Mouse (Mus musculus): Measurements from ENCODE around the gene Trib2.

The Trib2 gene

DNA sequence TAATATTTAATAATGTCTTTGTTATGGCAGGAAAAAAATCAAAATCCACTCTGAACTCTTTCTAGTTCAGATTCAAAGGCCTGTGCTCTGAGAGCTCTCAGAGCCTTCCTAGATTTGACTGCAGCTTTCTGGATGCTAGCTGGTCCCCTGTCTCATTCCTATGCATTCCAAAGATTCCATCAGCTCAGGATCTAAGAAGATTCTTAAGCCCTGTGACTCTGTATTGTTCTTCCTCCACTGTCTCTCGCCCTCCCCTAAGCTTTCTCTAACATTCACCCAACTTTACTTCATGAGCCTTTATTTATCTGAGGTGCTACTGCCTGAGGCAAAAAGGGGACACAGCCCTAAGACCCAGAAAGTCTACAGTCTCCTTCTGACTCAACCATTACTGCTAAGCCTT is 51.5 kb downstream of the Trib2 start:
- no peak for DNase-seq (ENCODE audit: low spot score in 2 of 2)

DNA sequence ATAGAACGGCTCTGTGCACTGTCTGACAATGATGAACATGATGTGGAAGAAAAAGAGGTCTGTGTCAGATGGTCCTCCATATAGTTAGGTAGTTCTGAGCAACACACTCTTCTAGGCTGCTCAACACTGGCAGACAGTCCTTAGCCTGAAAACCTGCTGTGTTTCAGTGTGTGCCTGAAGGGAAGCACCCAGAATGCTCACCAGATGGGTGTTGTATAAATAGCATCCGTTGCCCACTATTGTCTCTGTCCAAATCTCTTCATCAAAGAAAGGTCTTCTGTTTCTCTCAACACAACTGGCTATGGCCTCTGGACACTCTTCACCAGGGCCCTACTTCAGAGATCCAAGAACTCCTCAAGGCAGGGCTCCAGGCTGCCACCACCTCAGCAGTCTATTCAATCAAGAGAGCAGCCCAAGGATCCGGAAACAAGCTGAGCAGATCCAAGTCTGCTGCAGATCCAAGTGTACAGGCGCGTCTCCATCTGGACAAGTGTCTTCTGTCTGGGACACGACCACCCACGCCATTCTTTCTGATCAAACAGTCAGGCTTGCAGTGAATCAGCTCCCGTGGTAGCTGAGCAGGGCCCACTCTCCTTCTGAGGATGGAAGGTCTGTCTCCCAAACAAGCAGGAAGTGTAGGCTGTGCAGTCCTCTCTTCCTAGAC is 55.1 kb downstream of the Trib2 start:
- no peak for DNase-seq (ENCODE audit: low spot score in 2 of 2)

DNA sequence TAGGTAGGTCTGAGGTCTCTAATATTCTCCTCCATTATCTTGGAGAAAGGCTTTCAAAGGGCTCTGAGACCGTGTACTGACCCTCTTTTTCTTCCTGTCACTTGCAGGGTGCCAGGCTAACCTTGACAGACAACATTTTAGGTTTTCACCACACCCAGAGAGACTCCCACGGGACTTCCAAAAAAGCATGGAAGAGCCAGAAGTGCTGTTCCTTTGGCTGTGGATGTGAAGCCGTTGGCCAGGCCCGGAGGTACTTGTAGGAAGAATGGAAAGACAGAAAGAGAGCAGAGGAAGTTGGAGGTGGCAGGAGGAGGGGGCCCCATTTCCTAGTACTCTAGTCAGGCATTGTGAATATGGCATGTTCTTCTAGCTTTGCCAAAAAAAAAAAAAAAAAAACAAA is 56.0 kb downstream of the Trib2 start:
- no peak for DNase-seq (ENCODE audit: low spot score in 2 of 2)

- DNase-seq (ENCODE audit: low spot score in 2 of 2), result no peak
Measured at GRCm38 (mm10) chr12:15758866-15759265, 57.9 kb downstream of the Trib2 start.

DNA sequence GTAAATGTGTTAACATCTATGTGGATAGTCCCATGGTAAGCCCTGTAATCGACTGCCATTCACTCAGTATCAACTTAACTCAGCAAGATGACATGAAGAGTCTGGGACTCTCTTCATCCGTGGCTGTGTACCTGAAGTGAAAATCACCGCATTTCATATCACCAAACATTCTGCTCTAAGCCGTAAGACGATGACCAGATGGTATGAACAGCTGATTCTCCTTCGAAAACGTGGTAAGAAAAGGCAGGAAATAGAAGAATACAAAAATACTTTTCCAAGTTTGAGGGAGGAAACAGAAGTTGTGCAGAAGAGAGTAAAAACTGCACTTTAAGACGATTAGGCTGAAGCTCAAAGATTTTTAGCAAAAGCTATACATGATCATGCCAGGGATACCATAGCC is 59.4 kb downstream of the Trib2 start:
- no peak for DNase-seq (ENCODE audit: low spot score in 2 of 2)

DNA sequence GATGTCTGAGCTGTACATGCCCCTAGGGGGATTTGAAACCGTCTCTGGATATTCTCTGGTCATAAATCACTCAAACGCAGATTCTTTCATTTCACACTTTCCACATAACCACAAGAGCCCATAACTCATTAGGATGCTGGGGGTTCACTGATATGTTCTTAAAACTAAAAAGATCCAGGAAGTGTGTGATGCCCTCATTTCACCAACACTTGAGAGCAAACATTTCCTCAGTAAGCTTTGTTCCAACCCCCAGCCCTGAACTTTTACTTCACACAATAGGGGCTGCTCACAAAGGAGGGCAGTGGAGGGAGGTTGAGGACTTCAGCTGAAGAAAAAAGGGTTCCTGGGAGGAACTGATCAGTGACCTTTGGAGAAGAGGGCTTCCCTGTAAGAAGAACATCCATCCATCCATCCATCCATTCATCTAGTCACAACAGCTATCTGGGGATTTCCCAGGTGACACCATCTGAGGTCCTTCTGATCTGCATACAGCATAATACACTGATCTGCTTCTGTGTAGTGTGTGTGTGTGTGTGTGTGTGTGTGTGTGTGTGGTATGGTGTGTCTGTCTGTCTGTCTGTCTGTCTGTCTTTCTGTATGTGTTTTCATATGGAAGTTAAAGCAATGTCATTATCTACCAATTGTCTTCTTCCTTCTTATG is 61.6 kb downstream of the Trib2 start:
- DNase-seq (ENCODE audit: low spot score in 2 of 2), result no peak

- no peak for DNase-seq (ENCODE audit: low spot score in 2 of 2)
Measured at GRCm38 (mm10) chr12:15754602-15755001, 62.1 kb downstream of the Trib2 start.

- no peak for DNase-seq (ENCODE audit: low spot score in 2 of 2)
Measured at GRCm38 (mm10) chr12:15749646-15750195, 67.0 kb downstream of the Trib2 start.

- no peak for DNase-seq (ENCODE audit: low spot score in 2 of 2)
Measured at GRCm38 (mm10) chr12:15745752-15746151, 71.0 kb downstream of the Trib2 start.
